Mouse (Mus musculus): Measurements from ENCODE around the gene Sult2a7. TPM values are rescaled to one million over a fixed set of nuclear protein-coding genes. Genes with fewer than 3 reads are reported as not detected.

The Sult2a7 gene
- polyA plus RNA-seq (2012; rRNA removed), result not detected in 2 replicates

GRCm38 (mm10) chr7:14494130-14494529 is at the start of gene Sult2a7:
Gene Sult2a7, minus strand, starts transcription at chr7:14494230.

GRCm38 (mm10) chr7:14446534-14446933 is 47.5 kb downstream of the Sult2a7 start, which contains the start of gene Sult2a8:
Gene Sult2a8, minus strand, starts transcription at chr7:14446769.

Other genes starting within 250 kb of the Sult2a7 start
- not detected in 2 replicates for gene Sult2a6, start 239.4 kb downstream of the Sult2a7 start, polyA plus RNA-seq (2012; rRNA removed)
- gene Obox8, start 160.7 kb downstream of the Sult2a7 start, polyA plus RNA-seq (2012; rRNA removed), result not detected in 2 replicates
- gene Sult2a8, start 47.5 kb downstream of the Sult2a7 start, polyA plus RNA-seq (2012; rRNA removed), result not detected in 2 replicates
- gene Vmn1r90, start 69.3 kb upstream of the Sult2a7 start, polyA plus RNA-seq (2012; rRNA removed), result 0.48 and 0.73 TPM in 2 replicates
- gene Obox7, start 165.3 kb upstream of the Sult2a7 start, polyA plus RNA-seq (2012; rRNA removed), result not detected in 2 replicates

Measured in central nervous system, embryonic 14 days (tissue).